Mouse (Mus musculus): ENCODE results near the gene Cuedc1. TPM values are rescaled to one million over a fixed set of nuclear protein-coding genes. Genes with fewer than 3 reads are reported as not detected.

Cuedc1 gene
- polyA plus RNA-seq, 1 experiment from 2014 or later = 17.4 TPM

- no peak for ATAC-seq (ENCODE audit: low read depth)
Observed at GRCm38 (mm10) chr11:88240736-88241353, 143.0 kb downstream of the Cuedc1 start.

GRCm38 (mm10) chr11:88241468-88242301 is 143.8 kb downstream of the Cuedc1 start:
- H3K4me1 ChIP-seq (ENCODE audit: control insufficient read depth, insufficient read depth, low read length) = peaks cover 14% of the 10 kb centered on the region
- H3K4me3 ChIP-seq (ENCODE audit: low read depth, low read length) = no peak overlapping the region
- H3K9me3 ChIP-seq (ENCODE audit: control insufficient read depth, low read length) = no peaks in the 10 kb centered on the region
- no peaks in the 10 kb centered on the region for H3K36me3 ChIP-seq (ENCODE audit: control insufficient read depth, insufficient read depth, low read length)
- H3K9ac ChIP-seq (ENCODE audit: low read depth, low read length) = no peak overlapping the region
- no peak overlapping the region; the same call in 1 of the 2 replicates for H3K27ac ChIP-seq (replicated peaks; ENCODE audit: low read depth, low read length)
- peak; percentile 56 for DNase-seq (ENCODE audit: low spot score)
- ATAC-seq (ENCODE audit: low read depth) = peak; percentile 84
- no peak overlapping the region for H3K4me2 ChIP-seq (ENCODE audit: low read depth, low read length)
- 37% methylated on average over 12 of the region's 12 CpGs for WGBS
- no peaks in the 10 kb centered on the region for H3K27me3 ChIP-seq (replicated peaks; ENCODE audit: control insufficient read depth, insufficient read depth, low read length)

More at GRCm38 (mm10) chr11:88240736-88241353, 143.0 kb downstream of the Cuedc1 start:
- H3K4me3 ChIP-seq (ENCODE audit: low read depth, low read length) = no peak overlapping the region
- H3K4me2 ChIP-seq (ENCODE audit: low read depth, low read length) = no peak overlapping the region
- DNase-seq (ENCODE audit: low spot score) = peak; percentile 79
- H3K27me3 ChIP-seq (replicated peaks; ENCODE audit: control insufficient read depth, insufficient read depth, low read length) = no peaks in the 10 kb centered on the region
- H3K4me1 ChIP-seq (ENCODE audit: control insufficient read depth, insufficient read depth, low read length) = peaks cover 19% of the 10 kb centered on the region
- H3K27ac ChIP-seq (replicated peaks; ENCODE audit: low read depth, low read length) = 0 out of 2 replicates have a peak overlapping the region, but pooled peaks have one; percentile 13
- no peaks in the 10 kb centered on the region for H3K9me3 ChIP-seq (ENCODE audit: control insufficient read depth, low read length)
- H3K36me3 ChIP-seq (ENCODE audit: control insufficient read depth, insufficient read depth, low read length) = no peaks in the 10 kb centered on the region
- WGBS = 13% methylated on average over 10 of the region's 10 CpGs
- no peak overlapping the region for H3K9ac ChIP-seq (ENCODE audit: low read depth, low read length)

Other genes with a start within 250 kb of the Cuedc1 start
- gene Mks1, start 244.8 kb upstream of the Cuedc1 start, polyA plus RNA-seq (2014; fragmentation: Nextera tagmentation; extraction: Ambion mirVana) = 11.9 and 12.9 TPM in 2 replicates
- 0.12 TPM in 1 of 2 replicates, not detected in the other for gene Epx, start 222.5 kb upstream of the Cuedc1 start, polyA plus RNA-seq (2014; fragmentation: Nextera tagmentation; extraction: Ambion mirVana)
- not detected in 2 replicates for gene Olfr462, start 205.8 kb upstream of the Cuedc1 start, polyA plus RNA-seq (2014; fragmentation: Nextera tagmentation; extraction: Ambion mirVana)
- not detected in 2 replicates for gene Olfr463, start 200.7 kb upstream of the Cuedc1 start, polyA plus RNA-seq (2014; fragmentation: Nextera tagmentation; extraction: Ambion mirVana)
- 0.10 and 0.22 TPM in 2 replicates for gene Olfr464, start 177.1 kb upstream of the Cuedc1 start, polyA plus RNA-seq (2014; fragmentation: Nextera tagmentation; extraction: Ambion mirVana)
- gene Dynll2, start 110.5 kb upstream of the Cuedc1 start, polyA plus RNA-seq (2014; fragmentation: Nextera tagmentation; extraction: Ambion mirVana) = 13.0 and 13.7 TPM in 2 replicates
- gene Srsf1, start 50.7 kb upstream of the Cuedc1 start, polyA plus RNA-seq (2014; fragmentation: Nextera tagmentation; extraction: Ambion mirVana) = 291 and 327 TPM in 2 replicates
- gene Vezf1, start 29.8 kb upstream of the Cuedc1 start, polyA plus RNA-seq (2014; fragmentation: Nextera tagmentation; extraction: Ambion mirVana) = 35.3 and 36.6 TPM in 2 replicates
- gene Mrps23, start 106.3 kb downstream of the Cuedc1 start, polyA plus RNA-seq (2014; fragmentation: Nextera tagmentation; extraction: Ambion mirVana) = 55.6 and 59.4 TPM in 2 replicates
- not detected in 2 replicates for gene Ccdc182, start 196.0 kb downstream of the Cuedc1 start, polyA plus RNA-seq (2014; fragmentation: Nextera tagmentation; extraction: Ambion mirVana)